Mouse (Mus musculus) lung, adult 2 months (tissue): Measurements from ENCODE around the gene Itgb2. TPM values are rescaled to one million over a fixed set of nuclear protein-coding genes. Genes with fewer than 3 reads are reported as not detected.

Experiments
- DNase-seq: peaks from one replicate; pipeline ENCODE4 v3.0.0; 2022
- H3K4me1 ChIP-seq: fragments of 200-500 bp; 2 replicates; pipeline ENCODE4 v1.6.1; 2011; ENCODE audit warnings: low read length; ENCODE audit not compliant: control insufficient read depth, insufficient read depth
- H3K4me3 ChIP-seq: fragments of 200-500 bp; replicated peaks from 2 replicates; pipeline ENCODE3; 2011; ENCODE audit warnings: low read depth, mild to moderate bottlenecking, control low read depth, low read length; ENCODE audit errors: extremely low read depth
- CTCF ChIP-seq: fragments of 200-500 bp; IDR thresholded peaks from 2 replicates; pipeline ENCODE4 v1.5.1; 2011; ENCODE audit warnings: mild to moderate bottlenecking, low read length, control low read depth; ENCODE audit not compliant: insufficient read depth
- POLR2A ChIP-seq: fragments of 200-500 bp; IDR thresholded peaks from 2 replicates; pipeline ENCODE4 v1.6.1; 2011; ENCODE audit warnings: low read depth, mild to moderate bottlenecking, control low read depth, low read length, borderline replicate concordance; ENCODE audit errors: extremely low read depth
- whole genome bisulfite sequencing: fragments of 180-500 bp; shearing (Covaris S2); methylation state at CpG from one replicate; pipeline ENCODE4 v1.1.7; 2018; 5-methylcytosine and 5-hydroxymethylcytosine counted together
- polyA plus RNA-seq: library from polyadenylated mRNA; depleted of rRNA; stranded (reverse); fragments of >200 nt; gene quantifications from 2 replicates; pipeline ENCODE4 v1.2.3, GENCODE M21; 2012

Gene Itgb2
- polyA plus RNA-seq, 1 experiment: 91.7 TPM

- TF ChIP-seq POLR2A (no peak), CTCF (peak; percentile 47)
- 50% methylated on average over 7 of the region's 7 CpGs for WGBS
- no peaks in the 10 kb centered on the region for H3K4me1 ChIP-seq
- no peak for DNase-seq
- no peak overlapping the region for H3K4me3 ChIP-seq
Measured at GRCm38 (mm10) chr10:77543226-77543625, 13.2 kb downstream of the Itgb2 start.

DNA sequence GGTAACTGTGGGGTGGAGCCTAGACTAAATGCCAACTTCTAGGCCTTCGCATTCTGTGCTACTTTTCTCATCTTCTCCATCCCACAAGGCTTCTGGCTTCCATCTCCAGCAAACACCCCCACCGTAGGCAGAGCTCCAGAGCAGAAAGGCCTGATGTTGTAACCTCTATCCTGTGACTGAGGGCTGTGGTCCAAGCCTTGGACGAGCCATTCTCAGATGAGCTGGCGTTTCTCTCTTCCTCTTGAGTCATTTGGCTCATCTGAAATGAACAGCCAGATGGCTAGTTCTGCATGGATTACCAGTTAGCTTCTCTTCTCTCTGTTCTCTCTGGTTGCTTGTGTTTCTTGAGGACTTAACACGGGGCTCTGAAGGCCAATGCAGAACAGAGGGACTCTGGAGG is 14.9 kb downstream of the Itgb2 start:
- no peak overlapping the region for H3K4me3 ChIP-seq
- WGBS: 56% methylated on average over 5 of the region's 5 CpGs
- DNase-seq: peak; percentile 44
- no peak for TF ChIP-seq CTCF
- no peak for TF ChIP-seq POLR2A
- no peaks in the 10 kb centered on the region for H3K4me1 ChIP-seq

GRCm38 (mm10) chr10:77548576-77548975 is 18.5 kb downstream of the Itgb2 start:
- no peaks in the 10 kb centered on the region for H3K4me1 ChIP-seq
- TF ChIP-seq POLR2A (no peak), CTCF (no peak)
- H3K4me3 ChIP-seq: no peak overlapping the region
- WGBS: 70% methylated on average over 10 of the region's 10 CpGs
- DNase-seq: no peak

- DNase-seq: no peak
- WGBS: 70% methylated on average over 11 of the region's 11 CpGs
- Histone ChIP-seq H3K4me3 (no peak overlapping the region), H3K4me1 (no peaks in the 10 kb centered on the region)
- TF ChIP-seq POLR2A (no peak), CTCF (no peak)
Measured at GRCm38 (mm10) chr10:77550874-77551273, 20.8 kb downstream of the Itgb2 start.

DNA sequence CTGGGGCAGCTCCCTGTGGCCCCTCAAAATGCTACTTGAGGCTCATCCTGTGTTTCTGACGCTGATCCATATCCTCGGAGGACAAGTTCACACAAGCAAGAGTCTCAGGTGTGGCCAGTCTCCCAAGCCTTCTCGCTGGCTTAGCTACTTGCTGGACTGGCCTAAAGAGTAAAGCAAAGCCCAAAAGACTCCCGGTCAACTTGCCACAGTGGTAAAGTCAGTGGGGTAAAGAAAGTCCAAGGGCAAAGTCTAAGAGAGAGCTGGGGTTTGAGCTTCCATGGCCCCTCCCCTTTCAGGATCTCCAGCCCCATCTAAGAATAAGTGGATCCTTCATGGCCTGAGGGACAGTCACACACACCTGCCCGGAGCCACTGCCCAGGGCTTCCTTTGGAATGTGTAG is 22.1 kb downstream of the Itgb2 start:
- H3K4me1 ChIP-seq: no peaks in the 10 kb centered on the region
- 85% methylated on average over 5 of the region's 5 CpGs for WGBS
- H3K4me3 ChIP-seq: no peak overlapping the region
- no peak for TF ChIP-seq CTCF
- TF ChIP-seq POLR2A: no peak
- DNase-seq: no peak

GRCm38 (mm10) chr10:77553285-77553684 is 23.2 kb downstream of the Itgb2 start:
- DNase-seq: no peak
- no peaks in the 10 kb centered on the region for H3K4me1 ChIP-seq
- no peak overlapping the region for H3K4me3 ChIP-seq
- TF ChIP-seq CTCF: no peak
- no peak for TF ChIP-seq POLR2A
- 76% methylated on average over 4 of the region's 4 CpGs for WGBS

DNA sequence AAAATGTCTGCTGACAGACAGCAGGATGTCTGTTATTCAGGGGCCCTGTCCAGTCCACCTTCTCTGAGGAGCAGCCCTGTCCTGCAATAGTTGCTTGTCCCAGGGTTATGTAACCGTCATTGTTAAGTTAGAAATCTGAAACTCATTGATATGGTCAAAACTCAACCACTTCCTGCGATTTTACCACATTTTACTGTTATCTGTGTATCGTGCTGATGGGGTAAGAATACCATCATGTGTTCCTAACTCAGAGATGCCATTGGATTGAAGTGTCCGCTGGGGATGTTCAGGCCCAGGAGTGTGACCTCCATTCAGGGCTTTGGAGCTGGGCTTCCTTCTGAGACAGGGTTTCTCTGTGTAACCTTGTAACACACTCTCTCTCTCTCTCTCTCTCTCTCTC is 24.9 kb downstream of the Itgb2 start:
- no peak overlapping the region for H3K4me3 ChIP-seq
- H3K4me1 ChIP-seq: no peaks in the 10 kb centered on the region
- WGBS: 76% methylated on average over 4 of the region's 4 CpGs
- TF ChIP-seq POLR2A (no peak), CTCF (no peak)
- no peak for DNase-seq

DNA sequence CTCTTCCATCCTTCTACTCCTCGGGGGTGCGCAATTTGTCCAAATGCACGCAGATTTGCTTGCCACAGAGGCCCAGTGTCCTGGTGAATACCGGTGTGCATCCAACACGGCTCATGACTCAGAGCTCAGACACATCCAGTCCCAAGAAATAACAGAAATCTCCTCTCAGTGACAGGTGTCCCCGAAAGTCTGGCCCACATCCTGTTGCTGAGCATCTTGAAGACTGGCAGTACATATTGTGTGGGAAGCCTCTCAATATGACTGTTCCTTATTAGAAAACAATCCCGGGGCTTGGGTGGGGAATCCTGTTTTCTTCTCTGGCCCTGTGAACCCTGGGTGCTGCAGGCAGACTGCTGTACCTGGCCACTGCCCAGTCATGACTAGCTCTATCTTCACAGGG is 26.6 kb downstream of the Itgb2 start:
- TF ChIP-seq POLR2A: no peak
- no peak for TF ChIP-seq CTCF
- no peaks in the 10 kb centered on the region for H3K4me1 ChIP-seq
- H3K4me3 ChIP-seq: no peak overlapping the region
- 83% methylated on average over 7 of the region's 7 CpGs for WGBS
- no peak for DNase-seq

GRCm38 (mm10) chr10:77557641-77558040 is 27.6 kb downstream of the Itgb2 start:
- H3K4me1 ChIP-seq: no peaks in the 10 kb centered on the region
- H3K4me3 ChIP-seq: no peak overlapping the region
- no peak for DNase-seq
- TF ChIP-seq POLR2A (no peak), CTCF (peak; percentile 30; the same call in 1 of the 2 replicates)
- WGBS: 88% methylated on average over 4 of the region's 4 CpGs

GRCm38 (mm10) chr10:77560090-77560489 is 30.0 kb downstream of the Itgb2 start:
- no peak for DNase-seq
- TF ChIP-seq POLR2A (no peak), CTCF (no peak)
- 84% methylated on average over 11 of the region's 11 CpGs for WGBS
- Histone ChIP-seq H3K4me3 (no peak overlapping the region), H3K4me1 (no peaks in the 10 kb centered on the region)
